Mouse (Mus musculus) lung, postnatal 25 days (tissue): ENCODE data around the gene Dclk1.

Experiments
- DNase-seq: peaks from one replicate; pipeline ENCODE4 v3.0.0; 2022; ENCODE audit warnings: low spot score

Dclk1 gene

GRCm38 (mm10) chr3:55333511-55333910 is 91.3 kb downstream of the Dclk1 start:
- no peak for DNase-seq

GRCm38 (mm10) chr3:55336895-55337294 is 94.7 kb downstream of the Dclk1 start:
- DNase-seq, result peak; percentile 46

- DNase-seq, result no peak
Observed at GRCm38 (mm10) chr3:55337671-55338070, 95.5 kb downstream of the Dclk1 start.

GRCm38 (mm10) chr3:55342445-55342844 is 100.3 kb downstream of the Dclk1 start:
- DNase-seq, result no peak

- DNase-seq, result no peak
Observed at GRCm38 (mm10) chr3:55347371-55348025, 105.3 kb downstream of the Dclk1 start.

- DNase-seq, result no peak
Observed at GRCm38 (mm10) chr3:55348026-55348390, 105.8 kb downstream of the Dclk1 start.

GRCm38 (mm10) chr3:55350194-55350593 is 108.0 kb downstream of the Dclk1 start:
- DNase-seq, result no peak

GRCm38 (mm10) chr3:55351281-55352052 is 109.3 kb downstream of the Dclk1 start:
- DNase-seq, result no peak

GRCm38 (mm10) chr3:55352529-55352928 is 110.4 kb downstream of the Dclk1 start:
- no peak for DNase-seq

- DNase-seq, result no peak
Observed at GRCm38 (mm10) chr3:55353169-55353568, 111.0 kb downstream of the Dclk1 start.

- DNase-seq, result peak; percentile 4
Observed at GRCm38 (mm10) chr3:55353909-55354511, 111.8 kb downstream of the Dclk1 start.

- DNase-seq, result peak; percentile 39
Observed at GRCm38 (mm10) chr3:55354765-55355164, 112.6 kb downstream of the Dclk1 start.

- DNase-seq, result no peak
Observed at GRCm38 (mm10) chr3:55358486-55358885, 116.3 kb downstream of the Dclk1 start.

- DNase-seq, result no peak
Observed at GRCm38 (mm10) chr3:55360836-55361235, 118.7 kb downstream of the Dclk1 start.

GRCm38 (mm10) chr3:55367166-55367565 is 125.0 kb downstream of the Dclk1 start:
- no peak for DNase-seq

- no peak for DNase-seq
Observed at GRCm38 (mm10) chr3:55369156-55369555, 127.0 kb downstream of the Dclk1 start.

- peak; percentile 22 for DNase-seq
Observed at GRCm38 (mm10) chr3:55373689-55374088, 131.5 kb downstream of the Dclk1 start.

GRCm38 (mm10) chr3:55378591-55378990 is 136.4 kb downstream of the Dclk1 start:
- no peak for DNase-seq

GRCm38 (mm10) chr3:55380471-55380870 is 138.3 kb downstream of the Dclk1 start:
- no peak for DNase-seq

GRCm38 (mm10) chr3:55392605-55393004 is 150.4 kb downstream of the Dclk1 start:
- DNase-seq, result no peak

- DNase-seq, result no peak
Observed at GRCm38 (mm10) chr3:55393549-55393948, 151.4 kb downstream of the Dclk1 start.

- no peak for DNase-seq
Observed at GRCm38 (mm10) chr3:55396792-55397191, 154.6 kb downstream of the Dclk1 start.
